Mouse (Mus musculus) olfactory bulb, adult 2 months (tissue): ENCODE measurements around the gene Olfr1173.

Experiments used
- CTCF ChIP-seq: fragments of 200-500 bp; IDR thresholded peaks from 2 replicates; pipeline ENCODE4 v1.5.1; 2012; ENCODE audit warnings: low read depth, mild to moderate bottlenecking, low read length, moderate library complexity; ENCODE audit not compliant: insufficient read depth
- POLR2A ChIP-seq: fragments of 200-500 bp; IDR thresholded peaks from 2 replicates; pipeline ENCODE4 v1.6.1; 2012; ENCODE audit warnings: mild to moderate bottlenecking, low read depth, low read length, moderate library complexity; ENCODE audit not compliant: insufficient read depth

- TF ChIP-seq POLR2A (no peak), CTCF (no peak)
These were observed at the start of gene Olfr1173 for GRCm38 (mm10) chr2:88279775-88280174.
